Mouse (Mus musculus): Measurements from ENCODE around the gene Pcyt2.

DNA sequence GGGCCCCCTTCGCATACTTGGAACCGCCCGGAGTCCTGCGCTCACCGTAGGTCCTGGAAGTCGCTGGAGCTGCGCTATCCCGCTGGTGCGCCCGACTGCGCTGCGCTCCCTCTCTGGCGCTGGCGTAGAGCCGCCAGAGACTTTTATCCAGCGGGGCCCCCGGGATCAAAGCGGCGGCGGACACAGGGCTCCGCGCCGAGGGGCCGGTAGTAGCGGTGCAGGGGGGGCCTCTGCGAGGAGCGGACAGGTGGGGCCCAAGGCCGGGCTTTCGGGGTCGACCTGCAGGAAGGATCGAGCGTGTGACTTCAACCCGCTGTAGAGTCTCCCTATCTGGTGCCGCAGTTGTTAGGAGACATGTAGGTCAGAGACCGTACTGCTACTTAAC is 43.3 kb upstream of the Pcyt2 start, which contains the start of gene Notum:
- TF ChIP-seq POLR2A (IDR thresholded peaks at IDR 0.05; ENCODE audit: control insufficient read depth in 1 of 2, insufficient read depth in 1 of 2, low read depth in 1 of 2, low read length in 2 of 2, poor library complexity in 1 of 2) = no peak
- no peak for TF ChIP-seq USF1 (IDR thresholded peaks at IDR 0.05; ENCODE audit: low read depth, low read length)
- TF ChIP-seq GATA1 (IDR thresholded peaks at IDR 0.05; ENCODE audit: low read depth, low read length) = no peak
- TF ChIP-seq CTCF (IDR thresholded peaks at IDR 0.05 in 2 of 3, conservative IDR thresholded peaks at IDR 0.05 in 1 of 3; ENCODE audit: control insufficient read depth in 1 of 3, insufficient read depth in 1 of 3, low read depth in 2 of 3, low read length in 3 of 3, poor library complexity in 1 of 3, severe bottlenecking in 1 of 3) = no peak
- TF ChIP-seq TAL1 (IDR thresholded peaks at IDR 0.05; ENCODE audit: low read length) = no peak
- no peak for TF ChIP-seq HCFC1 (IDR thresholded peaks at IDR 0.05; ENCODE audit: low read depth, low read length)
- TF ChIP-seq MAX (IDR thresholded peaks at IDR 0.05; ENCODE audit: low read length) = no peak
- TF ChIP-seq EP300 (IDR thresholded peaks at IDR 0.05; ENCODE audit: low read depth in 1 of 2, low read length in 2 of 2) = no peak
- no peak for TF ChIP-seq CHD2 (IDR thresholded peaks at IDR 0.05; ENCODE audit: low read length)
- TF ChIP-seq SIN3A (IDR thresholded peaks at IDR 0.05; ENCODE audit: low read length) = no peak
- TF ChIP-seq ZNF384 (IDR thresholded peaks at IDR 0.05; ENCODE audit: low read depth, low read length) = no peak
- TF ChIP-seq MYC (IDR thresholded peaks at IDR 0.05; ENCODE audit: low read depth, low read length) = no peak
- no peak for TF ChIP-seq MAFK (IDR thresholded peaks at IDR 0.05; ENCODE audit: borderline replicate concordance, low read depth, low read length)

All from MEL (cell line).